Mouse (Mus musculus) spleen, adult 2 months (tissue): ENCODE data around the gene BC003965.

Experiments used
- CTCF ChIP-seq: fragments of 200-500 bp; IDR thresholded peaks from 2 replicates; pipeline ENCODE4 v1.5.1; 2011; ENCODE audit warnings: mild to moderate bottlenecking, inconsistent platforms; ENCODE audit not compliant: insufficient read depth, insufficient read length, insufficient replicate concordance; ENCODE audit errors: extremely low read depth
- POLR2A ChIP-seq: fragments of 200-500 bp; IDR thresholded peaks from 2 replicates; pipeline ENCODE4 v1.6.1; 2011; ENCODE audit warnings: low read depth, low read length, inconsistent platforms

- TF ChIP-seq POLR2A (no peak), CTCF (no peak)
Measured at GRCm38 (mm10) chr17:25211705-25212104, 27.4 kb downstream of the BC003965 start.
